Mouse (Mus musculus): ENCODE measurements around the gene Itgam. TPM values are rescaled to one million over a fixed set of nuclear protein-coding genes. Genes with fewer than 3 reads are reported as not detected.

The Itgam gene
- polyA plus RNA-seq, 2 experiments = 1.5 to 2.7 TPM

DNA sequence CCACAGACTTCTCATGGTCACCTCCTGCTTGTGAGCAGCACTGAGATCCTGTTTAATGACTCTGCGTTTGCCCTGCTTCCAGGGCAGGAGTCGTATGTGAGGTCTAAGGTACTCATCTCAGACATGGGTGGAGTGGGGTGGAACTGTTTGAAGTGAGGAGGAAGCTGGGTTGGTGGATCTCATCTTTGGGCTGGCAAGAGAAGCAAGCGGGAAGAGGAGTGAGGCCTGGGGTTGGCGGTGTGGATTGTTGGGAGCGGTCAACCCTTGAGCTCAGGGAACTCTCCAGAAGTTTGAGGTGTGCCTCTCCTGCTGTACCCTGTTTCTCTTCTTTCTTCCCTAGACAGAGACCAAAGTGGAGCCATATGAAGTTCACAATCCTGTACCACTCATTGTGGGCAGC is 54.0 kb downstream of the Itgam start:
- no peaks in the 10 kb centered on the region for H3K36me3 ChIP-seq (replicated peaks; ENCODE audit: control insufficient read depth, insufficient read depth, low read depth)
- H3K4me3 ChIP-seq (ENCODE audit: insufficient read depth in 1 of 2, low read depth in 2 of 2, low read length in 2 of 2) = no peak overlapping the region
- H3K4me2 ChIP-seq (ENCODE audit: low read depth) = no peak overlapping the region
- no peaks in the 10 kb centered on the region for H3K27me3 ChIP-seq (ENCODE audit: control insufficient read depth, insufficient read depth, low read length)
- H3K4me1 ChIP-seq (replicated peaks; ENCODE audit: control insufficient read depth in 2 of 2, insufficient read depth in 2 of 2, low read length in 1 of 2) = no peaks in the 10 kb centered on the region
- H3K27ac ChIP-seq = no peak overlapping the region
- no peaks in the 10 kb centered on the region for H3K9me3 ChIP-seq (ENCODE audit: control insufficient read depth, low read length)
- no peak overlapping the region for H3K9ac ChIP-seq (replicated peaks)
- TF ChIP-seq CTCF (IDR thresholded peaks at IDR 0.05; ENCODE audit: low read depth) = no peak
- no peak for TF ChIP-seq EP300 (IDR thresholded peaks at IDR 0.05; ENCODE audit: low read depth)
- DNase-seq (ENCODE audit: low read depth in 3 of 3, low spot score in 3 of 3) (no peak), ATAC-seq (ENCODE audit: insufficient read depth) (no peak)
- 68% methylated on average over 5 of the region's 5 CpGs for WGBS (ENCODE audit: insufficient replicate concordance)

DNA sequence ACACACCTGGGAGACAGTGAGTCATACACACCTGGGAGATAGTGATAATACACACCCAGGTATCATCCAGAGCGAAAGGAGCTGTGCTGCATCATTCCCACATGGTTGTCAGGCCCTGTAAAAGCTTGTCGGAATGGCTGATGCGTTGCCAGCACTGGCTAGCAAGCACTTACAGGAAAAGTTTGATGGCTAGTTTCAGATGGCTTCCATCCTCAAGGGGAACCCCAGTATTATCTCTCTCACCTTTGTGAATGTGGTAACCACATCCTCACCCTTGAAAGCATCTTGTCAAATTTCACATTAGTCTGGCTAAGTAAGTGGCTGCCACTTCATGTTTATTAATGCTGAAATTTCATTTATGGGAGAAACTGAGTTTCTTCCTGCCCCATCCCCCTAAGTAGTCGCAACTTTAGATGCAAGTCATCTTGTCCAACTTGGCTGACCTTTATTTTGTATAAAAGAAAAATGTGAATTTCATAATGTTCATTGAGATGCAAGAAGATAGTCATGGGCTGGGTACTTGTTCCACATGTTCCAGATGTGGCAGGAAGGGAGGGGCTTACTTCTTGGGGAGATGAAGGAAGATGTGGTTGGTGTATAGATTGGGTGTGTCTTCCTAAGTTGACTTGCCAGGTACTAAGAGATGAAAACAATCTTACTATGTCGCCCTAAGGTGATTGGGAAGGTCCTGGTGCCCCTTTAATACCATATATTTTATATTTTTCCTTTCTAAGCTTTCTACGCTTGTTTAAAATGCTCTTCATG is 57.5 kb downstream of the Itgam start:
- Histone ChIP-seq H3K4me3 (ENCODE audit: insufficient read depth in 1 of 2, low read depth in 2 of 2, low read length in 2 of 2) (no peak overlapping the region), H3K4me2 (ENCODE audit: low read depth) (no peak overlapping the region), H3K36me3 (replicated peaks; ENCODE audit: control insufficient read depth, insufficient read depth, low read depth) (no peaks in the 10 kb centered on the region), H3K27ac (no peak overlapping the region), H3K27me3 (ENCODE audit: control insufficient read depth, insufficient read depth, low read length) (no peaks in the 10 kb centered on the region), H3K9ac (replicated peaks) (no peak overlapping the region), H3K4me1 (replicated peaks; ENCODE audit: control insufficient read depth in 2 of 2, insufficient read depth in 2 of 2, low read length in 1 of 2) (no peaks in the 10 kb centered on the region), H3K9me3 (ENCODE audit: control insufficient read depth, low read length) (no peaks in the 10 kb centered on the region)
- 69% methylated on average over 6 of the region's 6 CpGs for WGBS (ENCODE audit: insufficient replicate concordance)
- TF ChIP-seq CTCF (IDR thresholded peaks at IDR 0.05; ENCODE audit: low read depth) = no peak
- no peak for TF ChIP-seq EP300 (IDR thresholded peaks at IDR 0.05; ENCODE audit: low read depth)
- DNase-seq (ENCODE audit: low read depth in 3 of 3, low spot score in 3 of 3) = no peak
- ATAC-seq (ENCODE audit: insufficient read depth) = no peak

GRCm38 (mm10) chr7:128128741-128129720 is 66.6 kb downstream of the Itgam start, which contains the start of gene Itgax:
TSS of gene Itgax (plus strand) at chr7:128129547.
- TF ChIP-seq CTCF (IDR thresholded peaks at IDR 0.05; ENCODE audit: low read depth) (no peak), EP300 (IDR thresholded peaks at IDR 0.05; ENCODE audit: low read depth) (no peak)
- H3K27ac ChIP-seq = no peak within 1 kb of the TSS
- H3K4me2 ChIP-seq (ENCODE audit: low read depth) = no peak within 1 kb of the TSS
- WGBS (ENCODE audit: insufficient replicate concordance) = 35% methylated on average over 8 of the region's 8 CpGs
- H3K9me3 ChIP-seq (ENCODE audit: control insufficient read depth, low read length) = no peaks in the 10 kb centered on the region
- no peaks in the 10 kb centered on the region for H3K27me3 ChIP-seq (ENCODE audit: control insufficient read depth, insufficient read depth, low read length)
- DNase-seq (ENCODE audit: low read depth in 3 of 3, low spot score in 3 of 3) (no peak), ATAC-seq (ENCODE audit: insufficient read depth) (no peak)
- no peaks in the 10 kb centered on the region for H3K36me3 ChIP-seq (replicated peaks; ENCODE audit: control insufficient read depth, insufficient read depth, low read depth)
- no peak within 1 kb of the TSS for H3K4me3 ChIP-seq (ENCODE audit: insufficient read depth in 1 of 2, low read depth in 2 of 2, low read length in 2 of 2)
- peaks cover 0 to 4% of the 10 kb centered on the region in 2 experiments; a peak in 1 of 4 replicates for H3K4me1 ChIP-seq (replicated peaks; ENCODE audit: control insufficient read depth in 2 of 2, insufficient read depth in 2 of 2, low read length in 1 of 2)
- no peak within 1 kb of the TSS for H3K9ac ChIP-seq (replicated peaks)

DNA sequence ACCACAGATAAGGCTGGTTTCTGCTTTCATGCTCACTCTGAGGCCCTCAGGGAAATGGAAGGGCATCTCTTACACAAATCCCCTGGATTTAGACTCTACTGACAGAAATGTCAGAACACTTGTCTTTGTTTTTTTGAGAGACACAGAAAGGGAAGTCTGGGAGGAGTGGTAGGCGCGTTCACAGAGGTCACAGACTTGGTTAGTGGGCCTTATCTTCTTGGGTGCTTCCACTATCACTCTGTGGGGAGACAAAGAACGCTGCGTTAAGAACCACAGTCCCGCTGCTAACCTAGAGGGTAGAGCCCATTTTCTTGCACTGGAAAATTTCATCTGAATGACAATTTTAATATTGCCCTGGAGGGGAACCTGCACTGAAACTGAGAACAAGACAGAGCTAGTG is 69.7 kb downstream of the Itgam start:
- Histone ChIP-seq H3K9me3 (ENCODE audit: control insufficient read depth, low read length) (no peaks in the 10 kb centered on the region), H3K4me3 (ENCODE audit: insufficient read depth in 1 of 2, low read depth in 2 of 2, low read length in 2 of 2) (no peak overlapping the region), H3K9ac (replicated peaks) (no peak overlapping the region), H3K36me3 (replicated peaks; ENCODE audit: control insufficient read depth, insufficient read depth, low read depth) (no peaks in the 10 kb centered on the region), H3K4me1 (replicated peaks; ENCODE audit: control insufficient read depth in 2 of 2, insufficient read depth in 2 of 2, low read length in 1 of 2) (peaks cover 0 to 4% of the 10 kb centered on the region in 2 experiments; a peak in 1 of 4 replicates), H3K27me3 (ENCODE audit: control insufficient read depth, insufficient read depth, low read length) (no peaks in the 10 kb centered on the region), H3K27ac (no peak overlapping the region), H3K4me2 (ENCODE audit: low read depth) (no peak overlapping the region)
- no peak for DNase-seq (ENCODE audit: low read depth in 3 of 3, low spot score in 3 of 3)
- ATAC-seq (ENCODE audit: insufficient read depth) = no peak
- WGBS (ENCODE audit: insufficient replicate concordance) = 10% methylated on average over 5 of the region's 5 CpGs
- TF ChIP-seq EP300 (IDR thresholded peaks at IDR 0.05; ENCODE audit: low read depth) (no peak), CTCF (IDR thresholded peaks at IDR 0.05; ENCODE audit: low read depth) (no peak)

DNA sequence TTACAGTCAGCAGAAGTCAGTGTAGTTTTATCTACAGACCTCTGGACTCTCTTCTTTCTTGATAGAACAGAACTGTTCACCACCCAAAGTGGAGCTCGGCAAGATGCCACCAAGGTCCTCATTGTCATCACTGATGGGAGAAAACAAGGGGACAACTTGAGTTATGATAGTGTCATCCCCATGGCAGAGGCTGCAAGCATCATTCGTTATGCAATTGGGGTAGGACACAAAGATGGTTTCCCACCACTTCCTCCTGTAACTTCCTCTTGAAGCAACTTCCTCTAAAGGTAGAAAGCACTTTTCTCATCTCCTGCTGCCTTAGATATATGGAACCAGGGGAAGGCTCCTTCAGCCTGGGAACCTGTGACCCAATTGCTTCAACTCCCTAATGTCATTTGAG is 71.2 kb downstream of the Itgam start:
- peak in 1 of 3 experiments; percentile 7 for DNase-seq (ENCODE audit: low read depth in 3 of 3, low spot score in 3 of 3)
- WGBS (ENCODE audit: insufficient replicate concordance) = 14% methylated on average over 2 of the region's 2 CpGs
- Histone ChIP-seq H3K9ac (replicated peaks) (no peak overlapping the region), H3K27me3 (ENCODE audit: control insufficient read depth, insufficient read depth, low read length) (no peaks in the 10 kb centered on the region), H3K36me3 (replicated peaks; ENCODE audit: control insufficient read depth, insufficient read depth, low read depth) (no peaks in the 10 kb centered on the region), H3K27ac (no peak overlapping the region), H3K4me2 (ENCODE audit: low read depth) (no peak overlapping the region), H3K4me1 (replicated peaks; ENCODE audit: control insufficient read depth in 2 of 2, insufficient read depth in 2 of 2, low read length in 1 of 2) (no peaks in the 10 kb centered on the region; a peak in 1 of 4 replicates), H3K4me3 (ENCODE audit: insufficient read depth in 1 of 2, low read depth in 2 of 2, low read length in 2 of 2) (no peak overlapping the region), H3K9me3 (ENCODE audit: control insufficient read depth, low read length) (no peaks in the 10 kb centered on the region)
- no peak for ATAC-seq (ENCODE audit: insufficient read depth)
- TF ChIP-seq CTCF (IDR thresholded peaks at IDR 0.05; ENCODE audit: low read depth) = no peak
- TF ChIP-seq EP300 (IDR thresholded peaks at IDR 0.05; ENCODE audit: low read depth) = no peak

All from liver, embryonic 14.5 days (tissue).